Mouse (Mus musculus): Measurements from ENCODE around the gene Klf13.

The Klf13 gene

DNA sequence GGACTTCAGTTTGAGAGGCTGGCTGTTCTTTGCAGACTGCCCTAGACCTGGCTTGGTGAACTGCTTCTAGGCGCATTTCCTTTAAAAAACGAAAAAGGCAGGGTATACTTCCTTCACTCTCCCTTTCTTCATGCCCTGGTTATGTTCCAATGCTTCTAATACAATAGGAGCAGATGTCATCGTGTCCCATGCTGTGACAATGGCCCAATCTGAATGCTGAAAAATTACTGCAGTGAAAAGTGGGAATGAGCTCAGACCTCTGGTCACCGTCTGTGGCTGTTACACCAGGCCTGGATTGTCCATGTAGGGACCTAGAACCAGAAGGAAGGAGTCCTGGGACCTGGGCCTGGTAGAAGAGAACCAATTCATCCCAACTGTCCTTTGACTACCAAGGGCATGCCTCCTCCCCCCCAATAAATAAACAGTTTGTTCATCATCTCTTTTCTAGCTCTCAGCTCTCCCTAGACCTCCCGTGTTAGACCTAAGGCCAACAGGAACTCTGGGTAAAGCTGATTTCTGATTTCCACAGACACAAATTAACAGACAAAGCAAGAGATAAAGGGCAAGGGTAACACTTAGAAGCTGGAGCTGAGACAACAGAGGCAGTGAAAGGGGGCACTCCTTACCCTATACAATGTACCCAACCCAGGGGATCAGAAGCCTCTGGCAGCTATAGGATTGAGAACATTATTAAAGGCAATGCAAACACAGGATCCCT lies 30.8 kb downstream of the Klf13 start:
- no peak for DNase-seq (ENCODE audit: low spot score in 2 of 2)

GRCm38 (mm10) chr7:63905642-63906041 lies 33.1 kb downstream of the Klf13 start:
- DNase-seq (ENCODE audit: low spot score in 2 of 2): no peak

- DNase-seq (ENCODE audit: low spot score in 2 of 2): no peak
Observed at GRCm38 (mm10) chr7:63905190-63905589, 33.5 kb downstream of the Klf13 start.

- DNase-seq (ENCODE audit: low spot score in 2 of 2): no peak
Observed at GRCm38 (mm10) chr7:63903635-63904380, 34.9 kb downstream of the Klf13 start.

- DNase-seq (ENCODE audit: low spot score in 2 of 2): no peak
Observed at GRCm38 (mm10) chr7:63902604-63903210, 36.0 kb downstream of the Klf13 start.

GRCm38 (mm10) chr7:63901942-63902341 lies 36.8 kb downstream of the Klf13 start:
- DNase-seq (ENCODE audit: low spot score in 2 of 2): no peak

- no peak for DNase-seq (ENCODE audit: low spot score in 2 of 2)
Observed at GRCm38 (mm10) chr7:63901346-63901745, 37.4 kb downstream of the Klf13 start.

GRCm38 (mm10) chr7:63900411-63900810 lies 38.3 kb downstream of the Klf13 start:
- no peak for DNase-seq (ENCODE audit: low spot score in 2 of 2)

DNA sequence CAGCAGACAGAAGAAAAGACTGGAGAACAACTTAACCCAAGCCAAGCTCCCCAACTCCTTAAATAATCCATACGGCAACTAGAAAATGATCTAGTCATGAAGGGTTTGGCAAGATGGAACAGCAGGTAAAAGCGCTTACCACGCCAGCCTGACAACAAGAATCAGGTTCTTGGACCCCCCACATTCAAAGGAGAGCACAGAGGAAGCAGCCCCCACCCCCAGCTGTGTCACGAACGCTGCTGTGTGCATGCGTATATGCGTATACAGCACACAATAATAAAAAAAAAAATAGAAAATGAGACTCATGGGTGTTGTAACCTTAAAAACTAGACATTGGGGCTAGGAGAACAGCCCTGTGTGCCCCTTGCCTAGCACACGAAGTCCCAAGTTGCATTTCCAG lies 38.8 kb downstream of the Klf13 start:
- no peak for DNase-seq (ENCODE audit: low spot score in 2 of 2)

DNA sequence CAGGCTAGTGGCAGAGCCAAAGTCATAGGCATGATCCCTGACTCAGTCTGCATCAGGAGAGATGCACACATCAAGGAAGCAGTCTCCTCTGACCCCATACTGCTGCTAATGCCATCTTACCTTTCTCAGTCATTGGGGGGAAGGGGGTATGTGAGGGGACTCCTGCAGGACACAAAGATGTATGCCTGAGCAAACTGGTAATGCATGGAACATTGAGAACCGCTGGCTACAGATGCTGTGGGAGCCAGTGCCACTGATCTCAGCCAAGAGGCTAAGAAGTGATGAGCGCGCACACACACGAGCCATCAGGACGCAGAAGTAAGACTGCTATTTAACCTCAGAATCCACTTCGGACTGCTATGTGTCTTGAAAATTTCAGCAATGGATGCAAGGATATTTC lies 40.5 kb downstream of the Klf13 start:
- DNase-seq (ENCODE audit: low spot score in 2 of 2): no peak

DNA sequence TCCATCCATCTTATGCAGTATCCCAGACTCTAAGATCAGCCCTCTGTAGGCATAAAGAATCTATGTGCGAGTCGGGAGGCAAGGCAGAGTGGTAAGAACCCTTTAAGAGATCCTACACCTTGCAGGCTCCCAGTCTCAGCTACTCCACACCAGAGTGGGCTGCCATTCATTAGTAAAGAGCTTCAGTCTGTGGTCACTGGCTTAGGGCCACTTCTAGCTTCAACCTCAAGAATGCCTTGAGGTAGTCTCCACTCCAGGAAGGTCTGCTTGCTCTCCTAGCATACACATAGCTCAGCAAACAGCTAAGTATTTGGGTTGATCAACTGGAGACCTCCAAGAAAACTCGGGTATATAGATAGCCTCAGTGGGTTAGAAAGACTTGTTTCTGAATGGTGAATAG lies 41.1 kb downstream of the Klf13 start:
- DNase-seq (ENCODE audit: low spot score in 2 of 2): no peak

DNA sequence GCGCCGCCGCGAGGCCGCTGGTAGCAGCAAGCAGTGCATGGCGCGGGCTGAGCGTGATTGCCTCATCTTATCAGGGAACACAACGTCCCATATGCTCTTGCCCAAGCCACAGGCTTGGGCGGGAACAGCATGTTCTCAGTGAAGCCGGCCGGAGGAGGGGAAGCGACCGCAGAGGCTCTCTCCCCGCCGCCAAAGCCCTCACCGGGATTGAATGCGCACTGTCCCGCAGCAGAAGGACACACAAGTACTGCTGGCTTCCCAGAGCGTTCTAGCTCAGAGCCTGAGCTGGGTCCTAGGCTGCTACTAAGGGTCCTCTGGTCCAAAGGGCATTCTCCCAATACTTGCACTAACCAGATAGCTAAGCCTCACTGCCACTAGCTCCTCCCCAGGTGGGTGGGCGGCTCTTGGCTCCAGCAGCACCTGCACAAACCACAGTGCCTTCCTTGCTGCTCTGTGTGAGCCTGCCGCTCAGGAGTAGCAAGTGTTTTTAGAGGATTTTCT lies 41.7 kb downstream of the Klf13 start:
- DNase-seq (ENCODE audit: low spot score in 2 of 2): peak; percentile 79 to 89

- no peak for DNase-seq (ENCODE audit: low spot score in 2 of 2)
Observed at GRCm38 (mm10) chr7:63896276-63896967, 42.3 kb downstream of the Klf13 start.

GRCm38 (mm10) chr7:63895223-63895622 lies 43.5 kb downstream of the Klf13 start:
- DNase-seq (ENCODE audit: low spot score in 2 of 2): no peak

GRCm38 (mm10) chr7:63894662-63895061 lies 44.1 kb downstream of the Klf13 start:
- DNase-seq (ENCODE audit: low spot score in 2 of 2): no peak

- DNase-seq (ENCODE audit: low spot score in 2 of 2): no peak
Observed at GRCm38 (mm10) chr7:63893729-63894128, 45.0 kb downstream of the Klf13 start.

- no peak for DNase-seq (ENCODE audit: low spot score in 2 of 2)
Observed at GRCm38 (mm10) chr7:63893201-63893600, 45.5 kb downstream of the Klf13 start.

GRCm38 (mm10) chr7:63891488-63892075 lies 47.1 kb downstream of the Klf13 start:
- no peak for DNase-seq (ENCODE audit: low spot score in 2 of 2)

- DNase-seq (ENCODE audit: low spot score in 2 of 2): no peak
Observed at GRCm38 (mm10) chr7:63889116-63889975, 49.4 kb downstream of the Klf13 start.

- no peak for DNase-seq (ENCODE audit: low spot score in 2 of 2)
Observed at GRCm38 (mm10) chr7:63888674-63889073, 50.0 kb downstream of the Klf13 start.
